Mouse (Mus musculus): Measurements from ENCODE around the gene Slc16a1. TPM values are rescaled to one million over a fixed set of nuclear protein-coding genes. Genes with fewer than 3 reads are reported as not detected.
A peak's percentile ranks its signal among the peaks of the same experiment; 100 is the strongest.
"Not testable (repeated sequence)": the region's sequence is repeated elsewhere in the genome, so short reads cannot be mapped to it uniquely, and the experiment has no call there.

Gene Slc16a1
- polyA plus RNA-seq, 1 experiment: 25.8 TPM

- H3K79me2 ChIP-seq (ENCODE audit: control insufficient read depth, insufficient read depth): no peaks in the 10 kb centered on the region
- no peak overlapping the region for H3ac ChIP-seq (ENCODE audit: control insufficient read depth, insufficient read length, low read depth)
- no peaks in the 10 kb centered on the region for H3K36me3 ChIP-seq (ENCODE audit: control insufficient read depth, insufficient read depth)
- TF ChIP-seq MYOG (IDR thresholded peaks at IDR 0.05; ENCODE audit: control insufficient read depth, extremely low read depth, insufficient read length) (no peak), FOSL1 (IDR thresholded peaks at IDR 0.05; ENCODE audit: insufficient read depth, low read length, poor library complexity, severe bottlenecking) (no peak)
- no peak overlapping the region for H3K4me3 ChIP-seq (ENCODE audit: insufficient read depth, poor library complexity, severe bottlenecking)
- no peaks in the 10 kb centered on the region for H3K27me3 ChIP-seq (ENCODE audit: control insufficient read depth, insufficient read depth, insufficient read length)
- no peaks in the 10 kb centered on the region for H3K79me3 ChIP-seq (ENCODE audit: low read depth)
Measured at GRCm38 (mm10) chr3:104667451-104667850, 29.0 kb downstream of the Slc16a1 start.

- Histone ChIP-seq H3ac (ENCODE audit: control insufficient read depth, insufficient read length, low read depth) (no peak overlapping the region), H3K4me3 (ENCODE audit: insufficient read depth, poor library complexity, severe bottlenecking) (no peak overlapping the region), H3K36me3 (ENCODE audit: control insufficient read depth, insufficient read depth) (no peaks in the 10 kb centered on the region), H3K79me3 (ENCODE audit: low read depth) (no peaks in the 10 kb centered on the region), H3K79me2 (ENCODE audit: control insufficient read depth, insufficient read depth) (no peaks in the 10 kb centered on the region), H3K27me3 (ENCODE audit: control insufficient read depth, insufficient read depth, insufficient read length) (no peaks in the 10 kb centered on the region)
- TF ChIP-seq CEBPB (IDR thresholded peaks at IDR 0.05; ENCODE audit: low read depth) (no peak), MAX (IDR thresholded peaks at IDR 0.05) (no peak), USF1 (IDR thresholded peaks at IDR 0.05; ENCODE audit: low read depth) (no peak), CTCF (IDR thresholded peaks at IDR 0.05; ENCODE audit: control insufficient read depth, insufficient read depth, insufficient read length) (no peak), FOSL1 (IDR thresholded peaks at IDR 0.05; ENCODE audit: insufficient read depth, low read length, poor library complexity, severe bottlenecking) (no peak), MYOG (IDR thresholded peaks at IDR 0.05; ENCODE audit: control insufficient read depth, extremely low read depth, insufficient read length) (no peak), MYOD1 (IDR thresholded peaks at IDR 0.05; ENCODE audit: control insufficient read depth, insufficient read length, low read depth) (no peak)
Measured at GRCm38 (mm10) chr3:104668989-104669388, 30.5 kb downstream of the Slc16a1 start.

- H3ac ChIP-seq (ENCODE audit: control insufficient read depth, insufficient read length, low read depth): no peak overlapping the region
Measured at GRCm38 (mm10) chr3:104669856-104670182, 31.4 kb downstream of the Slc16a1 start.

GRCm38 (mm10) chr3:104670183-104671020 lies 31.9 kb downstream of the Slc16a1 start:
- TF ChIP-seq USF1 (IDR thresholded peaks at IDR 0.05; ENCODE audit: low read depth): peak; percentile 3
- not testable (repeated sequence) for H3K79me3 ChIP-seq (ENCODE audit: low read depth); H3K27me3 ChIP-seq (ENCODE audit: control insufficient read depth, insufficient read depth, insufficient read length); H3ac ChIP-seq (ENCODE audit: control insufficient read depth, insufficient read length, low read depth); H3K79me2 ChIP-seq (ENCODE audit: control insufficient read depth, insufficient read depth); H3K36me3 ChIP-seq (ENCODE audit: control insufficient read depth, insufficient read depth); H3K4me3 ChIP-seq (ENCODE audit: insufficient read depth, poor library complexity, severe bottlenecking)

More at GRCm38 (mm10) chr3:104669856-104670182, 31.4 kb downstream of the Slc16a1 start:
- H3K79me3 ChIP-seq (ENCODE audit: low read depth): no peaks in the 10 kb centered on the region
- H3K4me3 ChIP-seq (ENCODE audit: insufficient read depth, poor library complexity, severe bottlenecking): no peak overlapping the region
- no peak for TF ChIP-seq FOSL1 (IDR thresholded peaks at IDR 0.05; ENCODE audit: insufficient read depth, low read length, poor library complexity, severe bottlenecking)
- TF ChIP-seq CEBPB (IDR thresholded peaks at IDR 0.05; ENCODE audit: low read depth): no peak
- no peak for TF ChIP-seq MYOD1 (IDR thresholded peaks at IDR 0.05; ENCODE audit: control insufficient read depth, insufficient read length, low read depth)
- no peak for TF ChIP-seq CTCF (IDR thresholded peaks at IDR 0.05; ENCODE audit: control insufficient read depth, insufficient read depth, insufficient read length)
- no peak for TF ChIP-seq MYOG (IDR thresholded peaks at IDR 0.05; ENCODE audit: control insufficient read depth, extremely low read depth, insufficient read length)
- TF ChIP-seq MAX (IDR thresholded peaks at IDR 0.05): no peak
- TF ChIP-seq USF1 (IDR thresholded peaks at IDR 0.05; ENCODE audit: low read depth): no peak
- H3K27me3 ChIP-seq (ENCODE audit: control insufficient read depth, insufficient read depth, insufficient read length): no peaks in the 10 kb centered on the region
- no peaks in the 10 kb centered on the region for H3K79me2 ChIP-seq (ENCODE audit: control insufficient read depth, insufficient read depth)
- no peaks in the 10 kb centered on the region for H3K36me3 ChIP-seq (ENCODE audit: control insufficient read depth, insufficient read depth)

GRCm38 (mm10) chr3:104671543-104671942 lies 33.1 kb downstream of the Slc16a1 start:
- no peak for TF ChIP-seq CEBPB (IDR thresholded peaks at IDR 0.05; ENCODE audit: low read depth)
- no peak for TF ChIP-seq MYOD1 (IDR thresholded peaks at IDR 0.05; ENCODE audit: control insufficient read depth, insufficient read length, low read depth)
- no peak for TF ChIP-seq FOSL1 (IDR thresholded peaks at IDR 0.05; ENCODE audit: insufficient read depth, low read length, poor library complexity, severe bottlenecking)
- TF ChIP-seq CTCF (IDR thresholded peaks at IDR 0.05; ENCODE audit: control insufficient read depth, insufficient read depth, insufficient read length): no peak
- TF ChIP-seq USF1 (IDR thresholded peaks at IDR 0.05; ENCODE audit: low read depth): no peak
- no peak for TF ChIP-seq MYOG (IDR thresholded peaks at IDR 0.05; ENCODE audit: control insufficient read depth, extremely low read depth, insufficient read length)
- no peak for TF ChIP-seq MAX (IDR thresholded peaks at IDR 0.05)
- no peaks in the 10 kb centered on the region for H3K79me3 ChIP-seq (ENCODE audit: low read depth)
- H3K27me3 ChIP-seq (ENCODE audit: control insufficient read depth, insufficient read depth, insufficient read length): no peaks in the 10 kb centered on the region
- H3ac ChIP-seq (ENCODE audit: control insufficient read depth, insufficient read length, low read depth): no peak overlapping the region
- no peaks in the 10 kb centered on the region for H3K79me2 ChIP-seq (ENCODE audit: control insufficient read depth, insufficient read depth)
- no peak overlapping the region for H3K4me3 ChIP-seq (ENCODE audit: insufficient read depth, poor library complexity, severe bottlenecking)
- H3K36me3 ChIP-seq (ENCODE audit: control insufficient read depth, insufficient read depth): no peaks in the 10 kb centered on the region

GRCm38 (mm10) chr3:104672041-104672440 lies 33.6 kb downstream of the Slc16a1 start:
- no peaks in the 10 kb centered on the region for H3K27me3 ChIP-seq (ENCODE audit: control insufficient read depth, insufficient read depth, insufficient read length)
- H3K36me3 ChIP-seq (ENCODE audit: control insufficient read depth, insufficient read depth): no peaks in the 10 kb centered on the region
- no peaks in the 10 kb centered on the region for H3K79me3 ChIP-seq (ENCODE audit: low read depth)
- H3ac ChIP-seq (ENCODE audit: control insufficient read depth, insufficient read length, low read depth): no peak overlapping the region
- TF ChIP-seq MYOG (IDR thresholded peaks at IDR 0.05; ENCODE audit: control insufficient read depth, extremely low read depth, insufficient read length) (no peak), FOSL1 (IDR thresholded peaks at IDR 0.05; ENCODE audit: insufficient read depth, low read length, poor library complexity, severe bottlenecking) (no peak), USF1 (IDR thresholded peaks at IDR 0.05; ENCODE audit: low read depth) (no peak), MYOD1 (IDR thresholded peaks at IDR 0.05; ENCODE audit: control insufficient read depth, insufficient read length, low read depth) (no peak), CTCF (IDR thresholded peaks at IDR 0.05; ENCODE audit: control insufficient read depth, insufficient read depth, insufficient read length) (no peak), CEBPB (IDR thresholded peaks at IDR 0.05; ENCODE audit: low read depth) (no peak)
- no peak overlapping the region for H3K4me3 ChIP-seq (ENCODE audit: insufficient read depth, poor library complexity, severe bottlenecking)
- H3K79me2 ChIP-seq (ENCODE audit: control insufficient read depth, insufficient read depth): no peaks in the 10 kb centered on the region
